Mouse (Mus musculus) layer of hippocampus, adult 11-12 months (tissue): ENCODE data around the gene Hist1h3a.
A peak's percentile ranks its signal among the peaks of the same experiment; 100 is the strongest.
"Not testable (repeated sequence)": the region's sequence is repeated elsewhere in the genome, so short reads cannot be mapped to it uniquely, and the experiment has no call there.

Experiments
- DNase-seq: peaks from one replicate; pipeline ENCODE4 v3.0.0; 2022; ENCODE audit warnings: low spot score

Gene Hist1h3a

DNA sequence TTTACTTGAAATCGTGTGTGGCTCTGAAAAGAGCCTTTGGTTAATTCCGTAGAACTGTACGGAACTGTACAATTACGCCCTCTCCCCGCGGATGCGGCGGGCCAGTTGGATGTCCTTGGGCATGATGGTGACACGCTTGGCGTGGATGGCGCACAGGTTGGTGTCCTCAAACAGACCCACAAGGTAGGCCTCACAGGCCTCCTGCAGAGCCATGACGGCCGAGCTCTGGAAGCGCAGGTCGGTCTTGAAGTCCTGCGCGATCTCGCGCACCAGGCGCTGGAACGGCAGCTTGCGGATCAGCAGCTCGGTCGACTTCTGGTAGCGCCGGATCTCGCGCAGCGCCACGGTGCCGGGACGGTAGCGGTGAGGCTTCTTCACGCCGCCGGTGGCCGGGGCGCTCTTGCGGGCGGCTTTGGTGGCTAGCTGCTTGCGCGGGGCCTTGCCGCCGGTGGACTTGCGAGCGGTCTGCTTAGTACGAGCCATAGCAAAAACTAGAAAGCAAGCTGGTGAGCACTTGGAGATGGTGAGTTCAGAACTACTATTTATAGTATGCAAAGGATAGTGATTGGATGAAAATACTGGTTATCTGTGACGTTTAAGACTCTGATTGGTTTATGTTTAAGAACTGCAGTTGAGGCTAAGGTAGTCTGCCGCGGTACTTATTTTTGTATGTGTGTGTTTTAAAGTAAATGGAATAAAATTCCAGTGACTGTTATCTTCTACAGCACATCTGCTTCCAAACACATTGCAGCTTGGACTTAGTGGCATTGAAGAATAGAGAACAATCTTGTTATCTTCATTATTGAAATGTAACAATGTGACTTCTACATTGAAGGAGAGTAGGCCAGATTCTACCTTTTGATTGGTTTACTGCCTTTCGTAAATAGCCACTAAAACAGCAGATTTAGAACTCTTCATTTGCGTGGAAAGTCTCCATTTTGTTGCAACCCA is at the start of gene Hist1h3a:
TSS of gene Hist1h3a (minus strand) at position 516 of the 951 bp plus-strand sequence.
- peak; percentile 67 for DNase-seq

DNA sequence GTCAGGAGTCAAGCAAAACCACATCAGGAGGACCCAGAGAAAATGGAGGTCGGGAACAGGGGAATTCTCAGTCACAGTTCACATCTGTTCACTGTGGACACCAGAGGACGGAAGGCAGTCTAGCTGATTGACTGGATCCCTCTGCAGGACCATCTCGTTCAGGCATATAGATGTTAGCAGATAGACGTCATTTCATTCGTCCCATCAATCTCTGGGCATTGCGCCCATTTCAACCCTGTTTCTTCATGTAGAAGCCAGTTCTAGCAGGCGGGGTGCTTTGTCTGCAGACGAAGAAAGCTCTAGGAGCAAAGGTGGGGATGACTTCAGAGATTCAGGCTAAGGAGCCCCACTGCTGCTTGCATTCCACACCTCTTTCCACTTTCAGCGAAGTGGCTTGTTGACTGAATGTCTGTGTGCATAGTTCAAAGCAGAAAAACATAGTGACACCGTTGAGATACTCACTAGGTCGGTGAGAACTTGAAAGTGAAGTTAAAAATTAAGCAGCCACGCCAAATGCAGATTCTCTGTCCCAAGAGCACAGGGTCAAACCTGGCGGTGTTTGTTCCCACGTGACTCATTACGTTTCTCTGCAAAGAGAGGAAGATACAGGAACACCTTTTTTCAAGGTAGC is 44.4 kb upstream of the Hist1h3a start, which contains the start of gene Slc17a2:
TSS of gene Slc17a2 (plus strand) at position 572 of the 631 bp plus-strand sequence.
- DNase-seq, result no peak

DNA sequence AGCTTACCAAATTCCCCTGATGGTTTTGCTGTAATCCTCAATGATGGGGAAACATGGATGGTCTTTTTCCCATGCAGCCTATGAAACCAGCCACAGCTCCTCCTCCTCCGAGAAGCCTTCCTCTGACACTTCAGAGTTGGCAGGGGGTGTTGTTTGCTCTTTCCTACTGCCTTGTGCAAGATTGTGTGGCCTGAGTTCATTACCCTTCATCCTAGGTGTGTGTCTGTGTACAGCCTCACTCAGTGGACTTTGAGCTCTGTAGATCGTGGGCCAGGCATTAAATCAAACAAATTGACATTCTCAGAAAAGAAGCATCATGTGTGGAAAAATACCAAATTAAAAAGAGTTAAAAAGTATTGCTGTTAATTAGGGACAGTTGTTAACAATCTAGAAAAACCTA is 42.3 kb upstream of the Hist1h3a start:
- DNase-seq, result no peak

DNA sequence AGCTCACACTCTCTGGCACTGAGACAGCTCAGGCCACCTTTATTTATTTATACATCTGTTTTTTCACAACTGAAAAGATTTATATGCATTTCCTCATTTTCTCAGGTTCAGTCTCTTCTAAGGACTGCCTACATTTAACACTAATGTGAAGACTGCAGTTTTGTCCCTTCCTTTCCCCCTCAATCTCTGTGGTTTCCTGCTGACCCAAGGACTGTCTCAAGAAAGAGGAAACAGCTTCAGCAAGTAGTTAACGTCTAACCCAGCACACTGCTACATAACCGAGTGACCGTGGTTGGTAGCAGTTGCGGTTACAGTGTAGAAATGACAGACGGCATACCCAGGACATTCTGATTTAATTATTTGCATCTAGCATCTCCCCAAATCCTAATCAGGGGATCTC is 37.2 kb upstream of the Hist1h3a start:
- DNase-seq, result no peak

DNA sequence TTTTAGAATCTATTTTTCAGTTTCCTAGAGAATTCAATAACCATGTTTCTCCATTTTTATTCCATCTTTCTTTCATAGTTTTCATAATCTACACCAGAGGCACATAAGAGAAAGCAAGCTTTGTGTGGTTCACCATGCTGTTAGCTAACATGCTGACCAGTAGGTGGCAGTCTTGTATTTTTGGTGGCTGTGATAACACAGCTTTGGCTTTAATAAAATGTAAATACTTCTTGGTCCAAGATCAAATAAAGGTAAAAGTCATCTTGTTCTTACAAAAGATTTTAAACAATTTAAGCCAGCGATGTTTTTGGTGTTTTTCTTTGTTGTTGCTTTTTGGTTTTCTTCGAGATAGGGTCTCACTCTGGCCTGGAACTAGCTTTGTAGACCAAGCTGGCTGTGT is 30.3 kb upstream of the Hist1h3a start:
- peak; percentile 48 for DNase-seq

DNA sequence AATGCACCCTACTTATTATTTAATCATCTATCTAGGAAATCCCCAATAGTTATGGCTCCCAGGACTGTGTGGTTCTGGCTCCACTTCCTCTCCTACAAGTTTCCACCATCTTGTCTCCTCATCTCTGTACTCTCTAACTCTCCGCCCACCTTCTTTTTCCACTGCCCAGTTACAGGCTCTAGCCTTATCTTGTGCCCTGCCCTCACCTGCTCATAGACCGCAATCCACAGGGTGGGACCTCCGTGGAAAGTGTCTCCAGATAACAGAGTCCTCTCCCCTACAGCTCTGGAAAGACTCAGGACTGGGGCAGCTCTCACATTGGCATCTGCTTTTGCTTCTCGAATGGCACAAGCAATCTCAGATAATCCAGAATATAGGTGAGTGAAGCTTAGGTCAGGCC is 16.8 kb upstream of the Hist1h3a start:
- no peak for DNase-seq

DNA sequence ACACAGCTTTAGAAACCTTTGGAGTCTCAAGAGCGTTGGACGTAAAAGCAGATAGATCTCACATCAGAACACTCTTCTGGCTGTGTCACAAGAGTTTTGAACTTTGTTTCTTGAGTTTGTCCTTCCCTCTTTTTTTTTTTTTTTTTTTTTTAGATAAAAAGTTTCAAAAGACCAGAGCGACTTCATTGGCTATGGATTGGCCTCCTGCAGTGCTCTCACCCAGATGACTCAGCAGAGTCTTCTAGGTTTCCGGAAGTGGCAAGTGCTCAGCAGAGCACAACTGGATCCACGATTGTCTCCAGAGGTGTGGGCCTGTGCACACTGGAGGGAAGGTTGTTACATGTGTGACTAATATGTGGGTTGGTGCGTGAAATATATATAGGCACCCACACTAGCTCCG is 16.2 kb upstream of the Hist1h3a start:
- DNase-seq, result no peak

DNA sequence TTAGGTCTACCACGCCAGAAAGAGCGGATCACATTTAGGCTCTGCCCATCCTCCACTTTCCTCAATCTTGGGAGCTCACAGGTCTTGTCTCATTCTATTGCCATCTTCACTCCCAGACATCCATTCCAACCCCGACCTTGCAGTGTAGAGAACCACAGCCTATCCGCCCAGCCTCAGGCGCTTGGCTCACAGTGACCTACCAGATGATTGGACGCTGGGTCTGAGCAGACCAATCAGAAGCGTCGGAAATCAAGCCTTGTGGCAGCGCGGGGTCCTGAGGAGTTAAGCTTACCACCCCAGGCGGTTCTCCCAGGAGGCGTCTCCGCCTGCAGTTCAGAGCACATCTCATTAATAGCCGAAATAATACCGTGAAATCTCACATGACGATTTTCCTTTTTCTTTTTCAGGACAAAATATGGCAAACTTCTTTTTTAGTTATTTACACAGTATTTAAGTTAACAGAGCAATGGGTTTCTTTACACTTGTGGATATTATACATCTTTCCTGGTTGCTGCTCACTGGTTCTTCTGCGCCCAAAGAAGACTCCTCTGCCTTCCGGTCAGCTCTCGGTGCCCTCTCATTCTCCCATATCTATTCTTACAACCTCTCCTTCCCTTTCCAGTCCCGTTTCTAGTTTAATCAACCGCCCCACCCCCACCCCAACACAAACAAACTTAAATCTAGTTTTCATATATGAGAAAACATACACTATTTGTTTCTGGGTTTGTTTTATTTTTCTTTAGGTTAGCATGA is 10.6 kb upstream of the Hist1h3a start:
- DNase-seq, result peak; percentile 35

DNA sequence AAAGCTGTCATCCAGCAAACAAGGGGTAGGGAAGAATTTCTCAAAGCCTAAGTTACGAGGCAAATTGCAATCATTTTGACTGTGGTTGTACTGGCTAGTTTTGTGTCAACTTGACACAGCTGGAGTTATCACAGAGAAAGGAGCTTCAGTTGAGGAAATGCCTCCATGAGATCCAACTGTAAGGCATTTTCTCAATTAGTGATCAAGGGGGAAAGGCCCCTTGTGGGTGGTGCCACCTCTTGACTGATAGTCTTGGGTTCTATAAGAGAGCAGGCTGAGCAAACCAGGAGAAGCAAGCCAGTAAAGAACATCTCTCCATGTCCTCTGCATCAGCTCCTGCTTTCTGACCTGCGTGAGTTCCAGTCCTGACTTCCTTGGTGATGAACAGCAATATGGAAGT is 7.4 kb upstream of the Hist1h3a start, which contains the start of gene Trim38:
TSS of gene Trim38 (plus strand) at position 301 of the 400 bp plus-strand sequence.
- not testable (repeated sequence) for DNase-seq

DNA sequence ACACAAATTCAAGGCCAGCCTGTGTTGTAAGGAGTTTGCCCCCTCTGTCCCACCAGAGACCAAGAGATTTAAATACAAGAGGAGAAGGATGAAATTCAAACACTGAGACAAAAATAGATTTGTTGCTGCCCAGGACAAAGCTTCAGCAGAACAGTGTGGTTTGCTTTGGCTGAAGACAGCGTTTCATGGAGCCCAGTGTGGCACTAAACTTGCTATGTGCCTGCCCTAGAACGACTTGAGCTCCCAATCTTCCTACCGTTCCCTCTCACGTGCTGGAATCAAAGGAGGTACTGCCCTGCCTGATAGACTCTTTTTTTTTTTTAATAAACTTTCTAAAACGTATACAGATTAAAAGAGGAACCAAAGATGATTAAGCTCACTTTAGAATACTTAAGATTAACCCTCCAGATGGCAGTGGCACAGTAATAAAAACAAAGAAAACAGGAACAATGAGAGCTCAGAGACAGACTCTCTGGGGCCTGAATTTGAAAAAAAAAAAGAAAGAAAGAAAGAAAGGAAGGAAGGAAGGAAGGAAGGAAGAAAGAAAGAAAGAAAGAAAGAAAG is 6.7 kb upstream of the Hist1h3a start:
- DNase-seq, result no peak

DNA sequence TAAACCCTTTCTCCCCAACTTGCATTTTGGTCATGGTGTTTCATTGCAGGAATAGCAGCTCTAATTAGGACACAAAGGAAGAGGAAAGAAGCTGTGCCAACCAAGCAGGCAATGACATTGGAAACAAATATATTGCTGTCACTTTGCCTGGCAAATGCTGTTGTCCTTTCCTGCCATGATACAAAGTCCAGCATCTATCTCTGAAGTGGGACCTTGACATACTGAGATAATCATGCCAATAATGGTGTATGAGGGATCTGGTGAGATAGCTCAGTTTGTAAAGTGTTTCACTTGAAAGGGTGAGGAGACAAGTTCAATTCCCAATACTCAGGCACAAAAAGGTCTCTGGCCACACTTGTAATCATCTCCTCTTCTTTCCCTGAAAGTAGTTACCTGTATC is 4.6 kb upstream of the Hist1h3a start:
- DNase-seq, result no peak

DNA sequence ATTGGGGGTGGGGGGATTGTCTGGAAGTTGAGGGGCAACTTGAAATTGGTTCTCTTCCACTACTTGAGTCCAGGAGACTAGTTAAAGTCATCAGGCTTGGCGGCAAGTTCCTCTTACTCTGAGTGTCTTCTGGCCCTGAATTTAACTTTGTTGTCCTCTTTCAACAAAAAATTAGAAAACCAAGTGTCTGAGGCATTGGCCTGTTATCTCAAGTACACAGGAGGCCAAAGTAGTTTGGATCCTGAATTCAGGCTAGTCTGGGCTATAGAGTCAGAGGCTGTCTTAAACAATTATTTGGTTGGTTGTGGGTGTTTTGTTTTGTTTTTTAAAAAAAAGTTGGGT is 3.0 kb upstream of the Hist1h3a start:
- DNase-seq, result no peak

DNA sequence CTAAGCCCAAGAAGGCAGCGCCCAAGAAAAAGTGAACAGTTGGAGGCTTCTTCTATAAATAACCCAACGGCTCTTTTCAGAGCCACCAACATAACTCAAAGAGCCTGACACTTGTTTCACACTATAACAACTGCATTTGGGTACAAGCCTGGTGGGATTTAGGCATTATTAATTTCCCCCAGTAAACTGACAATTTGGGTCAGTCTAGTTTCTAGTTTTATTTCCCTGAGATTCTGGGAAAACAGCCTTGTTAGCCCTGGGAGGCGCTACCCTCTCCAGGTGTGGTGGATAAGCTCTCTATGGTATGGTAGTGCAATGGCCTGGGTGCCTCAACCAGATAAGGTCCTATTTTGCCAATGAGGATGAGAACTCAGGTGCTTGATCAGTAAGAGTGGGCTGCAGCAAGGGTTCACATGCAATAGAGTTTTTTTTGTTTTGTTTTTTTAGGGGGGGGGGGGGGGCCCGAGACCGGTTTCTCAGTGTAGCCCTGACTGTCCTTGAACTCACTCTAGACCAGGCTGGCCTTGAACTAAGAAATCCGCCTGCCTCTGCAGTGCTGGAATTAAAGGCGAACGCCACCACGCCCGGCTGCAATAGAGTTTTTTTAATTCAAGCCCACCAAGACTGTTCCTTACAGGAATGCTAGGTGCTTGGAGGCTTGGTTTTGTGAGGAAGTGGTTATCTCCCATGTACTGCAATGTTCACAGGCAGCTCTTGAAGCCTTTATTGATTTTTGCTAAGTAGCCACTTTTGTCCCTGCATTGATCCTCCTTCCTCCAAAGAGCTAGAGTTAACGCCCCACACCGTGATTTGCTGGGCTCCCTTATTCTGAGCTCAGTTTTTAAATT is 2.4 kb upstream of the Hist1h3a start:
- no peak for DNase-seq

DNA sequence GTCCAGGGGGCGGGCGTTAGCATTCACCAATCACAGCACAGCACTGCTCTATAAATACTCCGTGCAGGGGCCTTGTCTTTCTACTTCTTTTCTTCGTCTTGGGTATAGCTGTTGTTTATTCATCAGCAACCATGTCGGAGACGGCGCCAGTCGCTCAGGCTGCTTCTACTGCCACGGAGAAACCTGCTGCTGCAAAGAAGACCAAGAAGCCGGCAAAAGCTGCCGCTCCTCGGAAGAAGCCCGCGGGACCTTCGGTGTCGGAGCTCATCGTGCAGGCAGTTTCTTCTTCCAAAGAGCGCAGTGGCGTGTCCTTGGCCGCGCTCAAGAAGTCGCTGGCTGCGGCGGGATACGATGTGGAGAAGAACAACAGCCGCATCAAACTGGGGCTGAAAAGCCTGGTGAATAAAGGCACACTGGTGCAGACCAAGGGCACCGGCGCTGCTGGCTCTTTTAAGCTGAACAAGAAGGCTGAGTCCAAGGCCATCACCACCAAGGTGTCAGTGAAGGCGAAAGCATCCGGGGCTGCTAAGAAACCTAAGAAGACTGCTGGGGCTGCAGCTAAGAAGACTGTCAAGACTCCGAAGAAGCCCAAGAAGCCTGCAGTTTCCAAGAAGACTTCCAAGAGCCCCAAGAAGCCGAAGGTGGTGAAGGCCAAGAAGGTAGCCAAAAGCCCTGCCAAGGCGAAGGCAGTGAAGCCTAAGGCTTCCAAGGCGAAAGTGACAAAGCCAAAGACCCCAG is 1.6 kb upstream of the Hist1h3a start, which contains the start of gene Hist1h1a:
TSS of gene Hist1h1a (plus strand) at position 81 of the 738 bp plus-strand sequence.
- DNase-seq, result peak; percentile 85

DNA sequence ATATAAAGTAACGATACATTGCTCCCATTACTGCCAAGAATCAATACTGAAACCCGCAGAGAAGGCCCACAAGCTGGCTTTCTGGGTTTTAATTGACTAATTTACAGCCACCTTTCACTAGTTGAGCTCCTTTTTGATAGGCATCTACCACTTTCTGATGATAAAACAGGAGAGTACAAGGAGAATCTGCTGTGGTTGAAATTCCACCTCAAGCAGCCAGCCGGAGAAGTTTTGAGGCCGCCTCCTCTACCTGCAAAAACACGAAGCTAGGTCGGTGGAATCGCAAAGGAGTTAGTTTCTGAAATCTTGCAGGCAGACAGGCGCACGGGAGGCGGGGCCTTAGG is 1.0 kb upstream of the Hist1h3a start:
- DNase-seq, result no peak

DNA sequence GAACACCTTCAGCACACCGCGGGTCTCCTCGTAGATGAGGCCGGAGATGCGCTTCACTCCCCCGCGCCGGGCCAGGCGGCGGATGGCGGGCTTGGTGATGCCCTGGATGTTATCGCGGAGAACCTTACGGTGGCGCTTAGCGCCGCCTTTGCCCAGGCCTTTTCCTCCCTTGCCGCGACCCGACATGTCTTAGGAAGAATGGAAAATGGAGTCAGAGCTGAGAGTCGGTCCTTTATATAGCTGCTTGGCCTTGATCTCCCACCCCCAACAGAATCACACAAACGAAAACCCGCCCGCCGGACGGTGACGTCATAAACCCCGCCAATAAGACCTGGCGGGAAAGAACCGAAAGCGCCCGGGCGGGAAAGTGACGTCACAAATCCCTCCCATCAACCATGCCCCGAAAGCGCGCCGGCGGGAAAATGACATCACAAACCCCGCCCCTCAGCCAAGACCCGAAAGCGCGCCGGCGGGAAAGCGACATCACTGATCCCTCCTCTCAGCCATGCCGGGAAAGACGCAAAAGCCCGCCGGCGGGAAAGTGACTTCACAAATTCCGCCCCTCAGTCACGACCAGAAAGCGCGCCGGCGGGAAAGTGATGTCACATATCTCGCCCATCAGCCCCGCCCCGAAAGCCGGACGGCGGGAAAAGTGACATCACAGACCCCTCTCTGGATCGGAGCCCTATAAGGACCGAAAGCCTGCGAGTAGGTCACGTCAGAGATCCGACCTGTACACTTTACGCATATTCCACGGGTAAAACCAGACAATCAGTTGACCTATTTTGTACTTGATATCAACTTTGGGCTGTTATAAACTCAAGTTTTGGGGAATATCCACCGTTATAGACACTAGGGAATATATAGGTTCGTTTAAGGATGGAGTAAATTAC is 968 bp downstream of the Hist1h3a start, which contains the start of gene Hist1h4a:
TSS of gene Hist1h4a (minus strand) at position 259 of the 893 bp plus-strand sequence.
- DNase-seq, result peak; percentile 99

DNA sequence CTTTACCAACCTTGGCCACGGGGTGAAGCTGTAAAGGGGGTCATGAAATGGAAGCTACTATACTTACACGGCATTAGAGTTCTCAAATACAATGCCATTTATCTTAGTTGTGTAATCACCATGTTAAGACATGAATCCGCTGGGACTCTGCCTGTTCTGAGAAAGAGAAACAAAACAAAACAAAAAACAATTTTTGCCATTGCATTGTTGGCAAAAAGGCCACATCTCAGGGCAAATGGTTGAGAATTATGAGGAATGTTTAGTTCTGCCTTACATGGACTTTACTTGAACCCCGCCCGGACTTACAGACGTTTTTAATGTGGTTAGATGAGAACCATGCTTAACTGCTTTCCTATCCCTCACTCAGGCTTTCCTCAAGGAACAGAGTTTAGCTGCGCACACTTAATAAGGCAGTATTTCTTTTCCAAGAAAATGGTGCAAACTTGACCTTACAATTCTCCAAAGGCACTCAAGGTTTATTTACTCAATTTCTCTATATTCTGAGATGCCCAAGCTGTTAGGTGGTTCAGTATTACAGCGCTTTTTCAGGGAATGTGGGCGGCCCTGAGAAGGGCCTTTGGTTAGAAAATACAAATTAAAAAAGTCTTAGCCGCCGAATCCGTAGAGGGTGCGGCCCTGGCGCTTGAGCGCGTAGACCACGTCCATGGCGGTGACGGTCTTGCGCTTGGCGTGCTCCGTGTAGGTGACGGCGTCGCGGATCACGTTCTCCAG is 1.8 kb downstream of the Hist1h3a start:
- no peak for DNase-seq

DNA sequence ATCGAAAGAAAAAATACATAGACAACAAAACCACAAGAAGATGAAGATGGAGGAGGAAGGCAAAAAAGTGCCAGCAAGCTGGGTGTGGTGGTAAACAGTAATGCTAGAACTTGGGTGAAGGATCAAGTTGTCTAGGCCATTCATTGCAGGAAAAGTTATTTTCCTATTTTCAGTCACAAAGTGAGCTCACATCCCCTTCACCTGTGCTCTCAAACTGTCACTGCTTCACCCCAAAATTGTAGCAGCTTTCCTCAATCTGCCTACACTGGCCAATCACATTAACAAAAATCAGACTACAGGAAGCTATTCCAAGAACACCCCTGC is 2.3 kb downstream of the Hist1h3a start:
- DNase-seq, result no peak

DNA sequence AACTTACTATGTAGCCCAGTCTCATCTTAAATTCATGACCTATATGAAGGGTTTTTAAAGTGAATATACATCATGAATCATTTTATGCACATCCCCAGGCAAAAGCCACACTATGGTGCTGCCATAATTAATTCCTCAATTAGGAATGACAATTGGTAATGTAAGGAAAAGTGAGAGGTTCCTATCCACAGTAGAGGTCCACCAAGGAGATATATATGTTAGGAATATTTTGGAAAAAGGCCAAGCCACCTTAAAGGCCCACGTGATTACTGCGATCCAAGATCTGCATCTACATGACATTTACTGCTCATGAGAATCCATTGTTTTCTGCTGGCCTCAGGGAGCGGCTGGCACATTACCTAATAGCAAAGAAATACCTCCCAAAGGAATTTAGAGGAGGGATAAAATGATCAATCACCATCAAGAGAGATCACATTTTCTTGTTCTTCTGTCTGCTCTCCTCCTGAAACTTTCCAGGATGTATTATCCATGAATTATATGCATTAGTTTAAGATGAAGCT is 2.9 kb downstream of the Hist1h3a start:
- no peak for DNase-seq
